Comparison of ENCODE assay signal across 9 mouse cellular contexts in genomic region chr4:117494911-117495501, GRCm38 (mm10). TPM values are rescaled to one million over a fixed set of nuclear protein-coding genes. Genes with fewer than 3 reads are reported as not detected.
DNase-seq lines count a peak whose midpoint lies in the region; ATAC-seq and TF ChIP-seq lines count a peak whose summit lies in the region.
"Had no signal": no experiment of that assay in that cellular context is flagged by ENCODE, and none has a peak within 500 bp of the region (broad histone marks: within the 10 kb centered on the region; RNA-seq: fewer than 3 reads in every experiment).

No protein-coding gene starts in this region.

- WGBS in kidney, adult 2 months = 2% methylated on average over 47 of the region's 47 CpGs
- under 1% methylated on average over 47 of the region's 47 CpGs for WGBS in kidney, embryonic 14.5 days

- peaks cover 26% of the 10 kb centered on the region for H3K27me3 ChIP-seq in kidney, adult 2 months (replicated peaks; ENCODE audit: control insufficient read depth, insufficient read depth, low read length)
- peaks cover 72% of the 10 kb centered on the region for H3K27me3 ChIP-seq in kidney, embryonic 14.5 days (ENCODE audit: control insufficient read depth, insufficient read depth, low read length)
- H3K27me3 ChIP-seq in megakaryocyte, embryonic 14.5 days (replicated peaks) = peaks cover 92% of the 10 kb centered on the region

- 0 out of 2 replicates have a peak, but pooled peaks cover 6% of the 10 kb centered on the region for H3K4me1 ChIP-seq in kidney, adult 2 months (ENCODE audit: control insufficient read depth, insufficient read depth, low read length)
- no peaks in the 10 kb centered on the region for H3K4me1 ChIP-seq in bone marrow macrophage, adult 2 months (ENCODE audit: control insufficient read depth, insufficient read depth, low read length)
- H3K4me1 ChIP-seq in kidney, embryonic 14.5 days (ENCODE audit: control insufficient read depth, insufficient read depth, low read length) = peaks cover 22% of the 10 kb centered on the region
- H3K4me1 ChIP-seq in megakaryocyte, embryonic 14.5 days = peaks cover 39% of the 10 kb centered on the region

- no peak for TF ChIP-seq CTCF in kidney, adult 2 months (conservative IDR thresholded peaks at IDR 0.05; ENCODE audit: insufficient read depth, insufficient read length, low read depth, low read length)
- TF ChIP-seq CTCF in bone marrow macrophage, adult 2 months (IDR thresholded peaks at IDR 0.05; ENCODE audit: low read depth, low read length) = no peak

- H3K36me3 ChIP-seq in kidney, adult 2 months (ENCODE audit: control insufficient read depth, insufficient read depth, low read length) = no peaks in the 10 kb centered on the region
- H3K36me3 ChIP-seq in kidney, embryonic 14.5 days (ENCODE audit: control insufficient read depth, insufficient read depth, low read length) = no peaks in the 10 kb centered on the region
- H3K36me3 ChIP-seq in megakaryocyte, embryonic 14.5 days (replicated peaks; ENCODE audit: low read length) = no peaks in the 10 kb centered on the region

- no peak for TF ChIP-seq POLR2A in kidney, adult 2 months (IDR thresholded peaks at IDR 0.05; ENCODE audit: low read depth, low read length)
- no peak for TF ChIP-seq POLR2A in bone marrow macrophage, adult 2 months (IDR thresholded peaks at IDR 0.05; ENCODE audit: borderline replicate concordance, low read depth, low read length)

- no peaks in the 10 kb centered on the region for H3K9me3 ChIP-seq in kidney, embryonic 14.5 days (ENCODE audit: control insufficient read depth, low read length)
- 0 out of 2 replicates have a peak, but pooled peaks cover 7% of the 10 kb centered on the region for H3K9me3 ChIP-seq in megakaryocyte, embryonic 14.5 days

- no peak overlapping the region for H3K27ac ChIP-seq in kidney, adult 2 months (ENCODE audit: insufficient read depth, low read depth, low read length)
- H3K27ac ChIP-seq in bone marrow macrophage, adult 2 months (ENCODE audit: insufficient read depth, low read depth, low read length) = no peak overlapping the region
- no peak overlapping the region for H3K27ac ChIP-seq in kidney, embryonic 14.5 days (ENCODE audit: low read depth, low read length)
- H3K27ac ChIP-seq: macrophage had no signal

- ATAC-seq in kidney, embryonic 14.5 days (ENCODE audit: low FRiP score, low TSS enrichment) = no peak

- peak overlapping the region; percentile 92 for H3K4me2 ChIP-seq in kidney, embryonic 14.5 days (replicated peaks; ENCODE audit: low read depth, low read length)

- peak overlapping the region; percentile 53 for H3K4me3 ChIP-seq in kidney, adult 2 months (ENCODE audit: insufficient read depth, low read depth, low read length)
- peak overlapping the region; percentile 46 for H3K4me3 ChIP-seq in bone marrow macrophage, adult 2 months (ENCODE audit: insufficient read depth, low read length)
- peak overlapping the region; percentile 48 for H3K4me3 ChIP-seq in kidney, embryonic 14.5 days (ENCODE audit: low read length)
- H3K4me3 ChIP-seq in megakaryocyte, embryonic 14.5 days (replicated peaks) = peak overlapping the region; percentile 91

- peak; percentile 34 for DNase-seq in kidney, adult 2 months
- no peak for DNase-seq in kidney, adult 11 months
- DNase-seq in gastrocnemius, postnatal 25 days = peak; percentile 42
- DNase-seq in thymus, postnatal 14 days = peak; percentile 32
- DNase-seq in right cerebral cortex, adult 2 months (ENCODE audit: low spot score in 2 of 2) = no peak

- H3K9ac ChIP-seq in kidney, embryonic 14.5 days (ENCODE audit: low read depth, low read length) = peak overlapping the region; percentile 19; the same call in 1 of the 2 replicates

RNA-seq across cellular contexts. Expression of gene Rnf220, which starts 1.8 kb away (rescaled TPM):
- polyA plus RNA-seq in kidney, adult 2 months (2012; rRNA removed) = 69.9 and 70.7 TPM in 2 replicates
- polyA plus RNA-seq in bone marrow macrophage, adult 2 months (2012; ENCODE audit: insufficient read depth, insufficient read length, missing spikeins) = 84.5 and 108 TPM in 2 replicates
- 10 to 100 TPM; 48.0 to 49.1 TPM for total RNA-seq in gastrocnemius, postnatal 25 days (2021)
- 50.8 and 59.3 TPM in 2 replicates for polyA plus RNA-seq in kidney, embryonic 14.5 days (2014; fragmentation: Nextera tagmentation; extraction: Ambion mirVana)
- 37.4 and 38.2 TPM in 2 replicates for polyA plus RNA-seq in megakaryocyte, embryonic 14.5 days (2012; ENCODE audit: insufficient read depth, low replicate concordance)

RNA-seq across cellular contexts. Expression of gene Eri3, which starts 55.2 kb away (rescaled TPM):
- polyA plus RNA-seq in kidney, adult 2 months (2012; rRNA removed) = 73.0 and 97.6 TPM in 2 replicates
- polyA plus RNA-seq in bone marrow macrophage, adult 2 months (2012; ENCODE audit: insufficient read depth, insufficient read length, missing spikeins) = 50.9 and 54.3 TPM in 2 replicates
- 10 to 100 TPM; 84.5 to 88.9 TPM for total RNA-seq in gastrocnemius, postnatal 25 days (2021)
- 138 and 161 TPM in 2 replicates for polyA plus RNA-seq in kidney, embryonic 14.5 days (2014; fragmentation: Nextera tagmentation; extraction: Ambion mirVana)
- polyA plus RNA-seq in megakaryocyte, embryonic 14.5 days (2012; ENCODE audit: insufficient read depth, low replicate concordance) = 233 and 410 TPM in 2 replicates

Comparison
In these comparisons a context has a peak if more than half of its experiments do, and no peak if none do; other contexts are left out.
1. DNase-seq: peak in kidney, adult 2 months (single experiment), gastrocnemius, postnatal 25 days (single experiment) and thymus, postnatal 14 days (single experiment); none in kidney, adult 11 months (single experiment) and right cerebral cortex, adult 2 months (0 of 2).
2. Peak in every context shown above with its lines, with median percentiles within 50 percentile points of each other: H3K4me3 ChIP-seq.